Mouse (Mus musculus) adrenal gland, postnatal 4 days (tissue): ENCODE results near the gene Zfp410. TPM values are rescaled to one million over a fixed set of nuclear protein-coding genes. Genes with fewer than 3 reads are reported as not detected.
A peak's percentile ranks its signal among the peaks of the same experiment; 100 is the strongest.

Experiments used
- DNase-seq, 2 experiments: peaks; one replicate each; pipeline ENCODE4 v3.0.0; 2021 to 2022; ENCODE audit warnings: low spot score in 2 of 2, mixed read lengths in 2 of 2
- long read RNA-seq, 2 experiments: library from polyadenylated mRNA; stranded (forward); transcript quantifications; one replicate each; pipeline ENCODE4 v2.0.0; 2021
- total RNA-seq, 2 experiments: library from RNA; stranded (reverse); gene quantifications; 2 replicates each; pipeline ENCODE4 v1.2.3; 2021

Gene Zfp410
- 10 to 100 TPM; 64.6 to 68.9 TPM for total RNA-seq
- long read RNA-seq, experiment 1, transcript Zfp410-201 (12 exons, 2,597 nt), result major isoform, 22 of 38 reads
- long read RNA-seq, experiment 1, partial matches to known transcripts, result 2 of 38 reads
- long read RNA-seq, experiment 1, other reads (novel, unspliced or antisense), result 13 of 38 reads
- long read RNA-seq, experiment 2, transcript Zfp410-201 (12 exons, 2,597 nt), result major isoform, 46 of 81 reads
- long read RNA-seq, experiment 2, partial matches to known transcripts, result 1 of 81 reads
- long read RNA-seq, experiment 2, other reads (novel, unspliced or antisense), result 33 of 81 reads

GRCm38 (mm10) chr12:84316721-84317621 is at the start of gene Zfp410:
Zfp410 (plus strand) TSS chr12:84316852.
- peak; percentile 55 to 75 for DNase-seq

- no peak for DNase-seq
Measured at GRCm38 (mm10) chr12:84267264-84267663, 49.4 kb upstream of the Zfp410 start.

DNA sequence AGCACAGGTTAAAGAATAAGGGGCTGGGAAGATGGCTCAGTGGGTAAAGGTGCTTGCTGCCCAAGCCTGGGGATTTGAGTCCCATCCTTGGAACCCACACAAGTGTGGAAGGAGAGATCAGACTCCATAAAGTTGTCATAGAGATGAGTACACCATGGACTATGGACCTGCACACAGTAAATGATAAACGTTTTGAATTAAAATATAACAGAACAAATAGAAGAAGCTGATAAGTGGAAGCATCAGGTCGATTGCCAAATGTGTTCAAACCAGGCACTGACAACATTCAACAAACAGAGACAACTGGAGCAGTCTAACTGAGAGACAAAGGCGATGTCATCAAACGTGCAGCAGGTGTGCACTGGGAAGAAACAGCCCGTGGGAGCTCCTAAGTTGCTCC is 43.3 kb upstream of the Zfp410 start:
- DNase-seq, result no peak

DNA sequence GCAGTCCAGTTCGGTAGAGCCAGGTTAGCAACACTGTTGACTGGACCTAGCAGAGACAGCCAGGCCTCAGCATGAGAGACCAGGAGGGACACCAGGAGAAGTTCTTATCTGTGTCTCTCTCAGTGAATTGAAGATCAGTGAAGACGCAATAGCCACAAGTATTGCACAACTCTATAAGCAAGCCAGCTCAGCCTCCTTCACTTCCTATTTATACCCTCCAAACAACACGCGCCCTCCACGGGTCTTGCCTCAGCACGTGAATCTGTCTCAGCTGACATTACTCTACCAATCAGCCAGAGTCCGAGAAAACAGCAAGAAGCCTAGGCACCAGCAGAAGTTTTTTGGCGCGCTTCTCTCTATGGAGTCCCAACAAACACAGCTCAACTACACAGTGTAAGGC is 41.4 kb upstream of the Zfp410 start:
- no peak for DNase-seq

- no peak for DNase-seq
Measured at GRCm38 (mm10) chr12:84276288-84276687, 40.4 kb upstream of the Zfp410 start.

DNA sequence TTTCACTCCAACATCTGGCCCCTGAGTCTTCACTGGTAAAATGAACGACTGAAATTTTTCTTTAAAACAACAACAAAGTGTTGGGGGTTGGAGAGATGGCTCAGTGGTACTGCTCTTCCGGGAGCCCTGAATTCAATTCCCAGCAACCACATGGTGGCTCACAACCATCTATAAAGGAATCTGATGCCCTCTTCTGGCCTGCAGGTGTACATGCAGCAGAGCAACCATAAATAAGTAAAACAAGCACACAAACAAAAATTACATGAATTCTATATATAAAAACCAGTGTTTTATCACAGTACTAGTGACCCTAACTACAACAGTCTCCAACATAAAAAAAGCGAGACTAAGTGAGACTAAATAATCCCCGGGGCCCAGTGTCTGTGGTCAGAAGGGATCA is 39.9 kb upstream of the Zfp410 start:
- no peak for DNase-seq

DNA sequence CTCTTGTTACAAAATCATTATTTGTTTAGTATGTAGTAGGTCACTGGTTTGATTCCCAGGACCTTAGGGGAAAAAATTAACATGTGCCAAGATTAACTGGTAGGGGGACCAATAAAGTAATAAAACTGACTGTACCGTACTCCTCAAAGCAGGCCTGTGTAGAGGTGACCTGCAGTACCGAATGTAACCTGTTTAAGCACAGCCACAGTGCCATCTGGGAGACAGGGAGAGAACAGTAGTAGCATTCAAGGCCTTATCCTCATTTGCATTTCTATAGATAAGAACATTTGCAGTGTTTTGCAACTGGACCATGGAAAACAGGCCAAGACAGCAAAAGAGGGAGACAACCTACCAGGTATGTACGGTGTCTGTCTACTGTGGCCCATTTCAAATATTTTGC is 38.8 kb upstream of the Zfp410 start:
- no peak for DNase-seq

- DNase-seq, result no peak
Measured at GRCm38 (mm10) chr12:84278901-84279300, 37.8 kb upstream of the Zfp410 start.

DNA sequence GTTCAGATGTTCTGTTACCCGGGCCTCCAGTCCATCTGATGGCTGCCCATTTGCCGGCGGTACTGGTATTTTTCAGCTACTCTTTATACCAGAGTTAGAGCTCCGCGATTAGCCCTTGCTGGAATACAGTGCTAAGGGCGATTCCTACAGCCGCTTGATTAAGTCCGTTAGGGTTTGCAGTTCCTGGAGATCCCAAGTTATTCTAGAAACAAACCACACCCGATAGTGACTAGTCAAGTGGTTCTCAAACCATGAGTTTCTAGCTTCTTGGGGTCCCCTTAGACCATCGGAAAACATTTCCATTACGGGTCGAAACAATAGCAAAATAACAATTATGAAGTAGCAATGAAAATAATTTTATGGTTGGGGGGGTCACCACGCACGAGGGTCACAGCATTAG is 32.3 kb upstream of the Zfp410 start:
- no peak for DNase-seq

GRCm38 (mm10) chr12:84284885-84285592 is 31.6 kb upstream of the Zfp410 start, which contains the start of gene Ptgr2:
Ptgr2 (plus strand) TSS chr12:84285232.
- peak; percentile 69 to 87 for DNase-seq

DNA sequence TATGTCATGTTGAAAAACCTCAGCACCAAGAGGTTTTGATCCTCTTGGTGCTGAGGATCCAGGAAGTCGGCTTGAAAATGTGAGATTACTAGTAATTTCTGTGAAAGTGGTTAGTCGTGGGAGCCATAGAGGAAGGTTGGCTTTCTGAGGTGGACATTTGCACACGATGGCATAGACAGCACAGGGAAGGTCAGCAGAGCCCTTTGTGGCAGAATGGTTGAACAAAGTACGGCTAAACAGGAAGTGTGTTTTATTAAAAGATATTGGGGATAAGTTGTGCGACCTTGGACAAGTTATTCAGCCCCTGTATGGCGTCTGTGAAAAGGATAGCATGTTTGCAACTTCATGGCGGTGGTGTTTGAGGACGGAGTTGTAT is 31.1 kb upstream of the Zfp410 start:
- DNase-seq, result no peak

DNA sequence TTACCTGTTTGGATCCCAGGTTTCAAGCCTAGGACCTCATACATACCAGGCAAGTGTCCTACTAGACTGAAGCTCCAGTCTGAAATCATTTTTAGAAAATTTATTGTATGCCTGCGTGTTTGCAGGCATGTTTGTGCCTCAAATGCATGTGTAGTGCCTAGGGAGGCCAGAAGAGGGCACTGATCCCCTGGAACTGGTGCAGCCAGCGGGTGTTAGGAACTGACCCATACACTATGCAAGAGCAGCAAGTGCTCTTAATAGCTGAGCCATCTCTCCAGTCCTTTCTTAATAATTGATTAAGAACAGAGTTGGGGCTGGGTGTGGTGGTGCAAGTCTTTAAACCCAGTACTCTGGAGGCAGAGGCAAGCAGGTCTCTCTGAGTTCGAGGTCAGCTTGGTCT is 28.2 kb upstream of the Zfp410 start:
- peak; percentile 11 to 36 for DNase-seq

GRCm38 (mm10) chr12:84297851-84298250 is 18.8 kb upstream of the Zfp410 start:
- no peak for DNase-seq

GRCm38 (mm10) chr12:84299265-84299664 is 17.4 kb upstream of the Zfp410 start:
- DNase-seq, result no peak

- DNase-seq, result no peak
Measured at GRCm38 (mm10) chr12:84304101-84304500, 12.6 kb upstream of the Zfp410 start.

GRCm38 (mm10) chr12:84304554-84304953 is 12.1 kb upstream of the Zfp410 start:
- DNase-seq, result no peak

DNA sequence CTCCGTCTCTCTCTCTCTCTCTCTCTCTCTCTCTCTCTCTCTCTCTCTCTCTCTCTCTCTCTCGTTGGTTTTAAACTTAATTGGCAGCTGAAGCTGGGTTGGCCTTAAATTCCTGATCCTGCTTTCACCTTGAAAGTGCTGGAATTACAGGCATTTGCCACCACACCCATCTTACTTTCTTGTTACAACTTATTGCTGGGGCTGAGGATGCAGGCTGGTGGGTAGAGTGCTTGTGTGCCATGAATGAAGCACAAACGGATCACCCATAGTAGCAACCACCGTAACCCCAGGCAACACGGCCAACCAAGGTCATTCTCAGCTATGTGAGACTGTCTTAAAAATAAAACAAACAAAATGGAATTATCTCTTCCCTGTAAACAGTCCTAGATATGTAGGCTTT is 5.3 kb upstream of the Zfp410 start:
- no peak for DNase-seq

DNA sequence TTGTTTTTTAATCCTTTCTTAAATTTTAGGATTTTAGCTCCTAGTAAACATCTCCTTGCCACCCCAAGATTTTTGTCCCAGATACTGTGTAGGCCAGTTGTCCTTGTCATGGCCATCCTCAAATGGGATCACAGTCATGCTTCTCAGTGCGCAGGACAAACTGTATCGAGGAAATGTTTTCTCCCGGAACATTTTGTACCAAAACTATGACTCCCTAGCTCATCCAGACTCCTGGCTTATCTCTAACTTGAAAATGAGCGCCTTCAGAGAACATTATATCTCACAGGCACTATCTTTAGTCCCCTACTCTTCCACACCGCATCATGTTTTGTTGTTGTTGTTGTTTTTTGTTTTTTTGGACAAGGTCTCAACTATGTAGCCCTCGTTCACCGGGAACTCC is 646 bp upstream of the Zfp410 start:
- DNase-seq, result no peak

DNA sequence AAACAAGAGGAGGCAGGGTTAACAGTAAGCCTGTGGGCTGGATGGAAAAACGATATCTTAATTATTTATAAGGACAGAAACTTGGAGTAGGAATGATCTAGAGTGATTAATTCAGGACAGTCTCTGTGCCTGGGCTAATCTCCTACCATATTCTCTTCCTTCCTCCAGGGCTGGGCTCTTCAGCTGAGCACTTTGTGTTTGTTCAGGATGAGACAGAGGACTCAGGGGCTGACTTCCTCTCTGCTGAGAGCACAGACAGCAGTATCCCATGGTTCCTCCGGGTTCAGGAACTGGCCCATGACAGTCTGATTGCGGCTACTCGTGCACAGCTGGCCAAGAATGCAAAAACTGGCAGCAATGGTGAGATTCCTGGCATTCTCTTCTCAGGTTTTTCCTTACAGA is 10.5 kb downstream of the Zfp410 start:
- DNase-seq, result no peak

DNA sequence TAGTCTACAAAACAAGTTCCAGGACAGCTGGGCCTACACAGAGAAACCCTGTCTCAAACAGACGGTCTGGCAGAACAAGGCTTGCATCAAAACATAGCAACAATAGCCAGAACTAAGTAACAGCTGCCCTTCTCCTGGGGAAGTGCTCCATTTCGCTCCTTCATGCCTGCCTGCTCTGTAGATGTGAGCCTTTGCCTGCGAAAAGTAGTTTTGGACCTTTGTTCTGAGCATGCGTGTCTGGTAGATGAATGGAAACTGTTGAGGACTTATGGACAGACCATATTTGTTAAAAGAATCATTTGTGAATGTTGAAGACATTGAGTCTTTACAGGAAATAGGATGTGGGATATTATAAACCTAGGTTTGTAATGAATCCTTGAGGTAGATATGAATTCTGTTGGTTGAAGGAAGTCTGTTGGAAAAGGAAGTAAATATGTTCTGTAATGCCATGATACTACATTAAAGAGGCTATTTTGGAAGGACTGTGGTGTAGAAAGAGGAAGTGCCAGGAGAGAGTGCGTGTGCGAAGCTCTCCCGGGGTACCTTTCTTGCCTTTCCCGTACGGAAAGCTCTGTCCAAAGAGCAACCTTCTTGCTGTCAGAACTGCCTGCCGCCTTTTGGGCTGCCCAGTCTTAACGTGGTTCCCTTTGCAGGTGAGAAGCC is 20.4 kb downstream of the Zfp410 start:
- no peak for DNase-seq

DNA sequence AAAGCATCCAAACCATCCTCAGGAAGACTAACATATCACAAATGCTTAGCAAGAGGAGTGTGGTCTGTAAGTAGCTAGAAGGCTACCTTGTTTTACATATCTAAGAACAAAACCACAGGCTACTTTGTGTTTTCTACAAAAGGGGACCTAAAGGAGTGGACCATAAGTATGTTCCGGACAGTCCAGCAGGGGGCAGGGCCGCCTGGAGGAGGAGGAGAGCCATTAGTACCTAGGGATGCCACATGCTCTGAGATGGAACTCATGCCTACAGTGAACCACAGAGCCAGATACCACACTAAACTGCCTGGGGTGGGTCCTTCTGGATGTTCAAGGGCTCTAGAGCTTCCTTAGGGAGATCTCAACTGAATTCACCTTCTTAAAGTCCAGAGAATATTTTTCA is 30.5 kb downstream of the Zfp410 start:
- DNase-seq, result no peak
